Mouse (Mus musculus): ENCODE data around the gene Tmem151a.

GRCm38 (mm10) chr19:5049325-5049724 lies 36.0 kb downstream of the Tmem151a start:
- no peak for TF ChIP-seq GATA1 (IDR thresholded peaks at IDR 0.05; ENCODE audit: low read length)
- TF ChIP-seq TAL1 (IDR thresholded peaks at IDR 0.05; ENCODE audit: low read length): no peak
